7 mouse cellular contexts compared by ENCODE assay signal in genomic region chr16:85553297-85553696, GRCm38 (mm10). TPM values are rescaled to one million over a fixed set of nuclear protein-coding genes. Genes with fewer than 3 reads are reported as not detected.
DNase-seq lines count a peak whose midpoint lies in the region; ATAC-seq and TF ChIP-seq lines count a peak whose summit lies in the region.
"Not testable (repeated sequence)": the region's sequence is repeated elsewhere in the genome, so short reads cannot be mapped to it uniquely, and the experiment has no call there.
"Had no signal": no experiment of that assay in that cellular context is flagged by ENCODE, and none has a peak within 500 bp of the region (broad histone marks: within the 10 kb centered on the region; RNA-seq: fewer than 3 reads in every experiment).

Cyyr1 (minus strand) TSS chr16:85553397.

- TF ChIP-seq CTCF in gastrocnemius, adult 2 months (IDR thresholded peaks at IDR 0.05): not testable (repeated sequence)

- H3K9ac ChIP-seq in lung, embryonic 15.5 days: not testable (repeated sequence)

- not testable (repeated sequence) for H3K27ac ChIP-seq in gastrocnemius, adult 2 months; lung, embryonic 15.5 days

- not testable (repeated sequence) for H3K4me1 ChIP-seq in lung, embryonic 15.5 days

- H3K4me3 ChIP-seq in gastrocnemius, adult 2 months; lung, embryonic 15.5 days: not testable (repeated sequence)

- H3K27me3 ChIP-seq in lung, embryonic 15.5 days: not testable (repeated sequence)

- not testable (repeated sequence) for H3K4me2 ChIP-seq in lung, embryonic 15.5 days

- not testable (repeated sequence) for H3K36me3 ChIP-seq in lung, embryonic 15.5 days

- ATAC-seq in lung, embryonic 15.5 days (ENCODE audit: borderline replicate concordance, extremely low read depth, low FRiP score, low TSS enrichment): not testable (repeated sequence)

- intact Hi-C loops in gastrocnemius, adult 2 months (cut with DNase I); heart, postnatal 36 days (cut with DNase I): not testable (repeated sequence)

- not testable (repeated sequence) for DNase-seq in adrenal gland, adult 2 months; adrenal gland, postnatal 25 days; gastrocnemius, adult 2 months; heart, adult 8-10 months (ENCODE audit: low spot score); heart, postnatal 36 days

- 63% methylated on average over 13 of the region's 13 CpGs for WGBS in lung, embryonic 15.5 days

- not testable (repeated sequence) for H3K9me3 ChIP-seq in lung, embryonic 15.5 days

RNA-seq across cellular contexts. Expression of gene Cyyr1, which starts in this region (rescaled TPM):
- total RNA-seq in adrenal gland, adult 2 months (2021): 10 to 100 TPM; 24.7 to 26.8 TPM
- 37.1 and 39.1 TPM in 2 replicates for polyA plus RNA-seq in adrenal gland, adult 2 months (2012; rRNA removed)
- 19.6 and 20.2 TPM in 2 replicates for total RNA-seq in adrenal gland, postnatal 25 days (2021)
- total RNA-seq in gastrocnemius, adult 2 months (2021): 10 to 100 TPM; 10.2 to 15.4 TPM
- total RNA-seq in heart, adult 8-10 months (2022): 10 to 100 TPM; 32.1 to 38.8 (median 35.8) TPM
- total RNA-seq in heart, postnatal 36 days (2021): 10 to 100 TPM; 34.3 to 41.3 TPM
- 12.4 and 15.9 TPM in 2 replicates for polyA plus RNA-seq in lung, embryonic 15.5 days (2015; fragmentation: Nextera tagmentation; extraction: Ambion mirVana)
- total RNA-seq: MEL had no signal
